Mouse (Mus musculus): ENCODE measurements around the gene Gm9970. TPM values are rescaled to one million over a fixed set of nuclear protein-coding genes. Genes with fewer than 3 reads are reported as not detected.
"Not testable (repeated sequence)": the region's sequence is repeated elsewhere in the genome, so short reads cannot be mapped to it uniquely, and the experiment has no call there.

Gm9970 gene
- polyA plus RNA-seq, 1 experiment: not detected

DNA sequence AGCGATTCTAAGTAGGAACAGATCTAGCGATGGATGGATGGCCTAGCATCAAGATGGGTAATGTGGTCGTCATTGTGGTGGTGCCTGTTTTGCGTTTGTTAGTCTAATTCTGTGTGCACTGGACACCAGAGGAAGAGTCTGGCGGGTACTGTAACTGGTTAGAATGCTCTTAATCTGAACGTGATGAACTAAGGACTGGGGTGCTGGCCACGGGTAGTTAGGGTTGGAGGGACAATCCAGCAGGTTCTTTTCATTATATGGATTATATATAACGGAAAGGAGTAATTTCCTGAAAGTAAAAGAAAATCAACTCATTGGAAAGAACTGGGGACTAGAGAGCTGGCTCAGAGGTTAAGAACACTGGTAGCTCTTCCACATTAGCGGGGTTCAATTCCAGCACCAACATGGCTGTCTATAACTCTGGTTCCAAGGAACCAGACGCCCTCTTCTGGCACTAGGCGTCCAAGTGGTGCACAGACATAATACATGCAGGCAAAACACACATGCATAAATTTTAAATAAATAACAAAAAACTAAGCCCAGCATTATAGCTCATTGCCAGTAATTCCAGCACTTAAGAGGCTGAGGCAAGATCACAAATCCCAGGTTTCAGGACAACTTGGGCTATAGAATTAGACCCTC lies 19.6 kb downstream of the Gm9970 start:
- TF ChIP-seq CTCF (IDR thresholded peaks at IDR 0.05; ENCODE audit: borderline replicate concordance, extremely low read depth, insufficient read depth, insufficient read length) (peak; percentile 59; the same call in 1 of the 2 replicates), POLR2A (IDR thresholded peaks at IDR 0.05; ENCODE audit: borderline replicate concordance, extremely low read depth, insufficient read depth, insufficient read length, poor library complexity, severe bottlenecking) (no peak)
- peak; percentile 87 for DNase-seq (ENCODE audit: low read depth)

- TF ChIP-seq POLR2A (IDR thresholded peaks at IDR 0.05; ENCODE audit: borderline replicate concordance, extremely low read depth, insufficient read depth, insufficient read length, poor library complexity, severe bottlenecking): peak; percentile 96
- TF ChIP-seq CTCF (IDR thresholded peaks at IDR 0.05; ENCODE audit: borderline replicate concordance, extremely low read depth, insufficient read depth, insufficient read length): no peak
- peak; percentile 98 for DNase-seq (ENCODE audit: low read depth)
Observed at GRCm38 (mm10) chr5:31220448-31221303, 20.4 kb downstream of the Gm9970 start, which contains the start of gene Ppm1g. Gene Ppm1g (minus strand): TSS chr5:31220687.

DNA sequence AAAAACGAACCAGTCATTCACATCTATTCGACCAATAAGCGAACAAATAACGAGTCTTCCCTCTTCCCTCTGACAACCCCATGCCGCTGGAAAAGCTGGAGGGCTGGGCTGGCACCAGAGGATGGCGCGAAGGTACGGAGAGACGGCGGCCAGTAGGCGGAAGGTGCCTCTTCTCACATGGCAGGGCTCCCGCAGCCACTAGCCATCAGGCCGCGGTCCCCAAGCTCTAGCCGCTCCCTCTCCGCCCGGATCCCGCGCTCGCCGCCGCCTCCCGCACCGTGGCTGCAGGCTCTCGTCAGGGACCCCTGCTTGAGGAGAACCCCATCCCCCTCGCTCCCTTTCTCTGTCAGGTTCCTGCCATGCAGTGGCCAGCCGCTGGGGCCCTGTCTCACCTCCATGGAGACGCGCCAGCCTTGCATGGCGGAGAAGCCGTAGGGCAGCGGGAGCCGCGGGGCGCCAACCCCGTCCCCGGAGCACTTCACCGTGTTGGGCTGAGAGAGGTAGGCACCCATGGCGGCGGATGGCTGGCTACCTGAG lies 21.1 kb downstream of the Gm9970 start:
- DNase-seq (ENCODE audit: low read depth): peak; percentile 66
- TF ChIP-seq CTCF (IDR thresholded peaks at IDR 0.05; ENCODE audit: borderline replicate concordance, extremely low read depth, insufficient read depth, insufficient read length) (0 out of 2 replicates have a peak, but pooled peaks have one; percentile 1), POLR2A (IDR thresholded peaks at IDR 0.05; ENCODE audit: borderline replicate concordance, extremely low read depth, insufficient read depth, insufficient read length, poor library complexity, severe bottlenecking) (no peak)

- no peak for TF ChIP-seq POLR2A (IDR thresholded peaks at IDR 0.05; ENCODE audit: borderline replicate concordance, extremely low read depth, insufficient read depth, insufficient read length, poor library complexity, severe bottlenecking)
- no peak for TF ChIP-seq CTCF (IDR thresholded peaks at IDR 0.05; ENCODE audit: borderline replicate concordance, extremely low read depth, insufficient read depth, insufficient read length)
- DNase-seq (ENCODE audit: low read depth): no peak
Observed at GRCm38 (mm10) chr5:31219474-31219873, 21.6 kb downstream of the Gm9970 start.

DNA sequence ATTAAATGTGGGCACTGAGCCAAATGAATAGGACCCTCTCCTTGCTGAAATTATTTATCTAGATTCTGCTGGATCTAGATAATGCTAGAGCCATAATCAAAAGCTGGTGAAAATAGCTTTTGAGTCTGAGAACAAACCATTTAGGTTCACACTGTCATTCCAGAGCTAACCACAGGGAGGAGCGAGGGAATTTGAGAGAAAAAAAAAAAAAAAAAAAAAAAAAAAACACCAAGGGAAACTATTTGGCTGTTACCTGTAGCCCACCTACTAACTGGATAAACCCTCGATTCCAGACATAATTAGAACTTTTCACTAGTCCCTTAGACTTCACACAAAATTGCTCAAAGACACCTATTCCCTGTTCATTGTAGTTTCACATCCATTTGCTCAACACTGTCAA lies 22.0 kb downstream of the Gm9970 start:
- TF ChIP-seq CTCF (IDR thresholded peaks at IDR 0.05; ENCODE audit: borderline replicate concordance, extremely low read depth, insufficient read depth, insufficient read length) (no peak), POLR2A (IDR thresholded peaks at IDR 0.05; ENCODE audit: borderline replicate concordance, extremely low read depth, insufficient read depth, insufficient read length, poor library complexity, severe bottlenecking) (no peak)
- peak; percentile 63 for DNase-seq (ENCODE audit: low read depth)

GRCm38 (mm10) chr5:31218294-31218693 lies 22.7 kb downstream of the Gm9970 start:
- TF ChIP-seq POLR2A (IDR thresholded peaks at IDR 0.05; ENCODE audit: borderline replicate concordance, extremely low read depth, insufficient read depth, insufficient read length, poor library complexity, severe bottlenecking) (no peak), CTCF (IDR thresholded peaks at IDR 0.05; ENCODE audit: borderline replicate concordance, extremely low read depth, insufficient read depth, insufficient read length) (no peak)

DNA sequence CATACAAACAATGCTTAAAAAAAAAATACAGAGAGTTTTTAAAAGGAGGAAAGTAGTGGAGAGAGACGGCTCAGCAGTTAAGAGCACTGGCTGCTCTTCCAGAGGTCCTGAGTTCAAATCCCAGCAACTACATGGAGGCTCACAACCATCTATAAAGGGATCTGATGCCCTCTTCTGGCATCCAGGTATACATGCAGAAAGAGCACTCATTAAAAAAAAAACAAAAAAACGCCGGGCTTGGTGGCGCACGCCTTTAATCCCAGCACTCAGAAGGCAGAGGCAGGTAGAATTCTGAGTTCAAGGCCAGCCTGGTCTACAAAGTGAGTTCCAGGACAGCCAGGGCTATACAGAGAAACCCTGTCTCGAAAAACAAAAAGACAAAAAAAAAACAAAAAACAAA lies 24.5 kb downstream of the Gm9970 start:
- not testable (repeated sequence) for DNase-seq (ENCODE audit: low read depth)

More at GRCm38 (mm10) chr5:31218294-31218693, 22.7 kb downstream of the Gm9970 start:
- DNase-seq (ENCODE audit: low read depth): no peak

DNA sequence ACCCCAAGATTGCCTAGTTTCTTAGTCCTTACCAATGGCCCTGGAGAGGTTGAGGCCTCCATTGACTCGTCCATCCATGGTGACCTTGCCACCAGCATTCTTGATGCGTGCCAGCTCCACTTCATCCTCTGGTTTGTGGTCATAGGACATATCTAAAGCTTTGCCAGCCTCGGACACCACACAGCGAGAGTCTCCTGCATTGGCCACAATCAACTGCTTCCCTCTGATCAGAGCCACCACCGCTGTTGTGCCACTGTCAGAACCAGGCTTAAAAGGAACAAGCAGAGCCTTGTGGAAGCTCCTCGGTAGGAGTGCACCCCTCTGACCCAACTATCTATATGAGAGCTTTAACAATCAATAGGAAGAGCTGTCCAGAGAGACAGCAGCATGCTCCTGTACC lies 36.6 kb downstream of the Gm9970 start:
- TF ChIP-seq CTCF (IDR thresholded peaks at IDR 0.05; ENCODE audit: borderline replicate concordance, extremely low read depth, insufficient read depth, insufficient read length) (no peak), POLR2A (IDR thresholded peaks at IDR 0.05; ENCODE audit: borderline replicate concordance, extremely low read depth, insufficient read depth, insufficient read length, poor library complexity, severe bottlenecking) (no peak)
- no peak for DNase-seq (ENCODE audit: low read depth)

DNA sequence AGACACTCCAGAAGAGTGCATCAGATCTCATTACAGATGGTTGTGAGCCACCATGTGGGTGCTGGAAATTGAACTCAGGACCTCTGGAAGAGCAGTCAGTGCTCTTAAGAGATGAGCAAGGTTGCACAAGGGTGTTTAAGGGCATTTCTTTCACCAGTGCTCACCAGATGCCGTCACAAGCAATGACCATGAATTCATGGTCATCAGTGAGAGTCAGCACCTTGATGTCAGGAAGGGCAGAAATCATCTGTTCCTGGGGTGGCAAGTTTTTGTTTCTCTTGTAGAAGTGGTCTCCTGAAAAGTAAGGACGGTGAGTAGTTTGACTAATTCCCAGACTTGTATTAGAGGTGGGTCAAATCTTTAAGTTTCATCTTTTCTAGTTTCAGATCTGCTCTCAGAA lies 37.2 kb downstream of the Gm9970 start:
- TF ChIP-seq CTCF (IDR thresholded peaks at IDR 0.05; ENCODE audit: borderline replicate concordance, extremely low read depth, insufficient read depth, insufficient read length) (no peak), POLR2A (IDR thresholded peaks at IDR 0.05; ENCODE audit: borderline replicate concordance, extremely low read depth, insufficient read depth, insufficient read length, poor library complexity, severe bottlenecking) (no peak)
- DNase-seq (ENCODE audit: low read depth): no peak

DNA sequence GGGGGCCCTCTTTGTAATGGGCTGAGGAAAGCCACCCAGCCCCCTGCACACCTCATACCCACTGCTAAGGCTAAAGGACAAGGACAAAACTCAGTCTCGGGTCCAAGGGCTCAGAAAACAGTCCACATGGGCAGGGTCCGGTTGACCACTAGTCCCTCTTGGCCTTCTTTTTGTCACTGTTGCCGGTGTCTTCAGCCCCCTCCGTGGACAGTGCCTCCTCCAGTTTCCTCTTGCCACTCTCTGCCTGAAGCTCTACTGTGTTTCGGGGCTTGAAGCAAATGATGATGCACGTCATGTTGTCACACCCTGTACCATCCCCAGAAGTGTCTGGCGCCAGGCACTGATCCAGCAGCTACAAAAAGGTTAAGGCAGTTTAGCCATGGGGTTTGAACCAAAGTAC lies 38.1 kb downstream of the Gm9970 start:
- no peak for DNase-seq (ENCODE audit: low read depth)
- TF ChIP-seq CTCF (IDR thresholded peaks at IDR 0.05; ENCODE audit: borderline replicate concordance, extremely low read depth, insufficient read depth, insufficient read length): no peak
- no peak for TF ChIP-seq POLR2A (IDR thresholded peaks at IDR 0.05; ENCODE audit: borderline replicate concordance, extremely low read depth, insufficient read depth, insufficient read length, poor library complexity, severe bottlenecking)

DNA sequence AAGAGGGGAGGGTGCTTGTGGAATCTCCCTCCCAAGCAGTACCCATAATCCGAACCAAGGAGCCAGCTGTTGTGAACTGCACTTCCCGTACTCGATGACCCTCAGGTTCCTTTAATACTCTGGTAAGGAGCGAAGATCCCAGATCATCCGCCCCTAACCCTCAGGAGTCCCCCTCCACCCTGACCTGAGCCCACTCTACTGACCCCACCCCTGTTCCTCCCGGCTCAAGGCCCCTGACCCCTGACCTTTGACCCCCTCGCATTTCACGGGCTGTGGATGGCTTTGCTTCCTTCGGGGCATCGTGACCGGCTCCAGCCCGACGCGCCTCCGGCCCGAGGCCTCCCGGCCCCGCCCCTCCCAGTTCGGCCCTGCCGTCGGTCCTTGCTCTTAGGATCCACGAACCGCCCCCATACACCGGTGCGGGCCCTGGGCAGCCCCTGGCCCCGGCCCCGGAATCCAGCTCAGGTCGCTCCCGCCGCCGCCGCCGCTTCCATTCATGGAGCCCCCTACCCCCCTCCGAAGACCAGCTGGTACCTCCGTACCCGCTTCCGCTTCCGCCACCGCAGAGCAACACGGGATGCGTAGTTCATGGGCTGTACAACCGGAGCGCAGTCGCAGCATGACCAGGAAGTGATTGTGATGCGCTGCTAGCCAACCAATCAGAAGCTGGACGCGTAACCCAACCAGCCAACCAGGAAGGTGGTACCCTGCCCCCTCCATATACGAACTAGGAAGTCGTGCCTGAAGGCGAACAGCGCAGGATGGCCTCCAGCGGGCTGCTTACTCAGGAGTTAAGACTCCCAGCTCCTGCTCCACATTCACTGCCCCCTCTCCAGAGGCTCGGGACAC lies 39.1 kb downstream of the Gm9970 start, which contains the start of gene Zfp513:
Gene Zfp513 (minus strand): TSS at position 562 of the 849 bp plus-strand sequence.
- DNase-seq (ENCODE audit: low read depth): peak; percentile 100
- TF ChIP-seq POLR2A (IDR thresholded peaks at IDR 0.05; ENCODE audit: borderline replicate concordance, extremely low read depth, insufficient read depth, insufficient read length, poor library complexity, severe bottlenecking) (peak; percentile 38; the same call in 1 of the 2 replicates), CTCF (IDR thresholded peaks at IDR 0.05; ENCODE audit: borderline replicate concordance, extremely low read depth, insufficient read depth, insufficient read length) (no peak)

All from brain, embryonic 14.5 days (tissue).